12 mouse cellular contexts compared by ENCODE assay signal in the genomic region with DNA sequence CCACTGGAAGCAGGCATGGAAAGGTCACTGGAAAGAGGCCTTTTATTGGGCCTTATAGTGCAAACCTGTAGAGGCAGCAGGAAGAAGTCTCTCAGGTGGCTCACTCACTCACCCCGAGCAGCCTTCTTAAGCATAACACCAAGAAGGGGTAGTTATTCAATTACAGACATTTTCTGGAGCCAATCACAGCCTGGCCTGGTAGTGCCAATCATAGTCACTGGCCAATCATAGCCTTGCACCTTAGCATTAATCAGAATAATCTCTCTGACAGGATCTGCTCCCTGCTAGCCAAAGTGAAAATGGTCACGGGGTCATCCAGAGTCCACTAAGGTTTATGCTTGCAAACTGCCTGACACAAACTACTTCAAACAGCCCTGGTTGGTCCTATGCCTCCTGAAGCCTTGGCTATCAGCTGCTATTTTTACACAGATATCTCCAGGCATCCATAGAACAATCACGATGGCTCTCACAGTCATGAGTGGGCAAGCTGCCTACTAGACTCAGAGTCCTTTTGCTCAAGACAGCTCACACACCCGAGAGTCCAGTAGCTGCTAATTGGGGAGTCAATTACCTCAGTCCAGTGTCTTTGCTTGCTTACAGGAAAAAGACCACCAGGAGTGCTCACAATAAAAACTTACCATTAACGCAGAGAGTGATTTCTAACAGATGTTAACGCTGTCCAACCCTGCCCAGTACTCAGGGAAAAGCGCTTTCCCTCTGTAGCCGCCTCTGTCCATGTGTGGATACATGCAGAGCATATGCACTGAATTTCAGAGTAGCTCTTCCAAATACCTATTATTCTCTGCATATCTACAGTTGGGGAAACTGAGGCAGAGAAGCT.
DNase-seq lines count a peak whose midpoint lies in the region; ATAC-seq and TF ChIP-seq lines count a peak whose summit lies in the region.
"Had no signal": no experiment of that assay in that cellular context is flagged by ENCODE, and none has a peak within 500 bp of the region (broad histone marks: within the 10 kb centered on the region; RNA-seq: fewer than 3 reads in every experiment).

No protein-coding gene starts in this region.

- H3K36me3 ChIP-seq in heart, adult 2 months (ENCODE audit: control insufficient read depth, insufficient read depth, low read length): no peaks in the 10 kb centered on the region
- no peaks in the 10 kb centered on the region for H3K36me3 ChIP-seq in intestine, embryonic 16.5 days (ENCODE audit: control insufficient read depth, insufficient read depth, low read length)
- H3K36me3 ChIP-seq in midbrain, embryonic 13.5 days: no peaks in the 10 kb centered on the region

- TF ChIP-seq POLR2A in heart, adult 2 months (IDR thresholded peaks at IDR 0.05; ENCODE audit: insufficient read depth, low read depth, low read length): no peak
- TF ChIP-seq POLR2A in brain, embryonic 14.5 days (IDR thresholded peaks at IDR 0.05; ENCODE audit: borderline replicate concordance, extremely low read depth, insufficient read depth, insufficient read length, poor library complexity, severe bottlenecking): no peak

- peak; percentile 23 to 37 for DNase-seq in heart, adult 2 months
- DNase-seq in heart, postnatal 4 days: no peak
- DNase-seq in brain, embryonic 14.5 days (ENCODE audit: low read depth): peak; percentile 43
- DNase-seq in kidney, postnatal 4 days: peak; percentile 12 to 47
- no peak for DNase-seq in layer of hippocampus, adult 2 months (ENCODE audit: low spot score in 2 of 2)
- DNase-seq in natural killer cell, adult 2 months (ENCODE audit: low spot score in 2 of 2): no peak
- DNase-seq: adrenal gland, postnatal 36 days; cerebellum, adult 9-11 months; thymus, postnatal 4 days had no signal

- H3K27me3 ChIP-seq in heart, adult 2 months (ENCODE audit: control insufficient read depth, insufficient read depth, low read length): no peaks in the 10 kb centered on the region
- H3K27me3 ChIP-seq in intestine, embryonic 16.5 days (replicated peaks; ENCODE audit: control insufficient read depth, insufficient read depth, low read length): no peaks in the 10 kb centered on the region
- H3K27me3 ChIP-seq in midbrain, embryonic 13.5 days: peaks cover 53% of the 10 kb centered on the region

- no peak overlapping the region for H3K4me3 ChIP-seq in heart, adult 2 months
- no peak overlapping the region for H3K4me3 ChIP-seq in intestine, embryonic 16.5 days (ENCODE audit: low read length)
- no peak overlapping the region for H3K4me3 ChIP-seq in layer of hippocampus, adult 2 months
- no peak overlapping the region for H3K4me3 ChIP-seq in midbrain, embryonic 13.5 days (replicated peaks)

- no peak for TF ChIP-seq CTCF in heart, adult 2 months (IDR thresholded peaks at IDR 0.05)
- TF ChIP-seq CTCF in brain, embryonic 14.5 days (IDR thresholded peaks at IDR 0.05; ENCODE audit: borderline replicate concordance, extremely low read depth, insufficient read depth, insufficient read length): no peak
- TF ChIP-seq CTCF in layer of hippocampus, adult 2 months (conservative IDR thresholded peaks at IDR 0.05): no peak

- no peaks in the 10 kb centered on the region for H3K79me2 ChIP-seq in heart, adult 2 months (replicated peaks; ENCODE audit: control insufficient read depth, insufficient read depth, low read length)

- intact Hi-C loops in heart, adult 2 months (cut with DNase I): loop anchor here (5.0 to 10.0 kb wide), 3 partner anchors 36 to 148 kb away; no protein-coding TSS in a partner anchor

- 57% methylated on average over 8 of the region's 8 CpGs for WGBS in heart, adult 2 months
- WGBS in intestine, embryonic 16.5 days: 45% methylated on average over 8 of the region's 8 CpGs
- WGBS in midbrain, embryonic 13.5 days: 84% methylated on average over 8 of the region's 8 CpGs

- no peak overlapping the region for H3K4me2 ChIP-seq in intestine, embryonic 16.5 days (ENCODE audit: low read depth, low read length)
- H3K4me2 ChIP-seq in midbrain, embryonic 13.5 days (replicated peaks): no peak overlapping the region
- H3K4me2 ChIP-seq: hindbrain, embryonic 14.5 days had no signal

- H3K27ac ChIP-seq in heart, adult 2 months: no peak overlapping the region
- no peak overlapping the region for H3K27ac ChIP-seq in intestine, embryonic 16.5 days (ENCODE audit: low read length)
- no peak overlapping the region for H3K27ac ChIP-seq in layer of hippocampus, adult 2 months
- H3K27ac ChIP-seq in midbrain, embryonic 13.5 days: no peak overlapping the region
- H3K27ac ChIP-seq: hindbrain, embryonic 14.5 days had no signal

- no peaks in the 10 kb centered on the region; the same call in 1 of the 2 replicates for H3K4me1 ChIP-seq in heart, adult 2 months (ENCODE audit: control insufficient read depth, insufficient read depth, low read length)
- no peaks in the 10 kb centered on the region for H3K4me1 ChIP-seq in intestine, embryonic 16.5 days (ENCODE audit: control insufficient read depth, insufficient read depth, low read length)
- H3K4me1 ChIP-seq in midbrain, embryonic 13.5 days (replicated peaks): peaks cover 10% of the 10 kb centered on the region

- peak; percentile 40; the same call in 1 of the 2 replicates for ATAC-seq in intestine, embryonic 16.5 days
- no peak for ATAC-seq in midbrain, embryonic 13.5 days

- H3K9ac ChIP-seq in heart, adult 2 months (ENCODE audit: low read depth, low read length): no peak overlapping the region
- no peak overlapping the region for H3K9ac ChIP-seq in intestine, embryonic 16.5 days (ENCODE audit: low read depth, low read length)
- no peak overlapping the region for H3K9ac ChIP-seq in midbrain, embryonic 13.5 days (replicated peaks)
- H3K9ac ChIP-seq: hindbrain, embryonic 14.5 days had no signal

- TF ChIP-seq EP300 in heart, adult 2 months (IDR thresholded peaks at IDR 0.05; ENCODE audit: insufficient read depth, low read depth, low read length): no peak

- no peaks in the 10 kb centered on the region for H3K9me3 ChIP-seq in intestine, embryonic 16.5 days (ENCODE audit: control insufficient read depth, low read length)
- H3K9me3 ChIP-seq in midbrain, embryonic 13.5 days: no peaks in the 10 kb centered on the region

Comparison
In these comparisons a context has a peak if more than half of its experiments do, and no peak if none do; other contexts are left out.
1. DNase-seq: peak in heart, adult 2 months (2 of 2), brain, embryonic 14.5 days (single experiment) and kidney, postnatal 4 days (2 of 2); none in heart, postnatal 4 days (single experiment), layer of hippocampus, adult 2 months (0 of 2) and natural killer cell, adult 2 months (0 of 2).